Mouse (Mus musculus): ENCODE measurements around the gene Zfp729b.

The Zfp729b gene

DNA sequence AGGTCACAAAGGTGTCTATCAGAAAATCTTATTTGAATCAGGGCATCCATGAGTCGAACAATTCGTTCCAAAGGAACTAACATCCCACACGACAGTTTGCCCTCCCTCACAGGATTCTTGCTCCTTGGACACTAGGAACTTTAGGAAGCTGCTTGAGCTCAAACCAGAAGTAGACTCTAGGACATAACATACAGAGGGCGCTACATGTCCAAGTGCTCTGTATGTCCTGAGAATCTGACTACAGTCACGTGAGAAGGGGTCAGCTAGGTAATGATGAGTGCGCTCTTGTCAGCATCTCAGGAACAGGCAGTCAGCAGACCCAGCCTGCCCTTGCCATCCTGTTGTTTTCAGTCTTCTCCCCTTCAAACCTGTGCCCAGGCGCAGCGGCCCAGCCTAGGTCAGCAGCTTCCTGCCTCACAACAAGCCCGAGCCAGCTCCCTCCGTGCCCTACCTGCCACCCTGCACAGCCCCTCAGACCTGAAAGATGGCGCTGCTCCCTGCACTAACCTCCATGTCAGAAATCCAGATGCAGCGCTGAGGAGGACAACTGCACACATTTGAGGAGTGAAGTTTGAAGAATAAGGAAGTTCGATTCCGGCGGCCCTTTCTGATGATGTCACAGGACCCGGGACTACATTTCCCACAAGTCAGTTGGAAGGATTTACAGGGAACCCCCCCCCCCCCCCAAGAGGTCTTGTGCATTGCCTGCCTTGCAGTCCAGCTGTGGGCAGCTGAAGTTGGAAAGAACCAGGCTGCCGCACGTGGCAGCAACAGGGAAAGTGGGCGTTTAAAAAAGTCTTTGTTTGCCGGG is at the start of gene Zfp729b:
TSS of gene Zfp729b (minus strand) at position 642 of the 811 bp plus-strand sequence.
- in situ Hi-C loops (cut with MseI, MboI), result no loop called here

DNA sequence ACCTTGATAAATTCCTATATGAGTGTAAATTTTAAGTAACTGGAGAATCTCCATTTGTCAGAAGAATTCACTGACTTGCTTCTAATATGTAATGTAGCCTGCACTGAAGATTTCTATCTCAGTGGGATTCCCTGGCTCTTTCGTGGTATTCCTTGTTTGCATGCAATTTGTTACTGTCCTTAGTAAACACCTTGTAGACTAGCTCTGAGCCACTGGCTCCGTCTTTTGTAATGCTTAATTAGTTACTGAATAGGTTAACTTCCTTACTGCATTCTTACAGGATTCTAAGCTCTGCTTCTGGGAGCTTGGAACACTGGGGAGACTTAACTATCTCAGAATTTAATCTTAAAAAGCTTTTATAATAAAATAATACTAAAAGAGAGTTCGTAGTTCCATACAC is 43.0 kb upstream of the Zfp729b start:
- in situ Hi-C loops (cut with MseI, MboI), result loop anchor here in 1 of 2 experiments (25.0 kb wide), 1 partner anchor 185 kb away; the partner anchor contains the start of gene Gm10037

DNA sequence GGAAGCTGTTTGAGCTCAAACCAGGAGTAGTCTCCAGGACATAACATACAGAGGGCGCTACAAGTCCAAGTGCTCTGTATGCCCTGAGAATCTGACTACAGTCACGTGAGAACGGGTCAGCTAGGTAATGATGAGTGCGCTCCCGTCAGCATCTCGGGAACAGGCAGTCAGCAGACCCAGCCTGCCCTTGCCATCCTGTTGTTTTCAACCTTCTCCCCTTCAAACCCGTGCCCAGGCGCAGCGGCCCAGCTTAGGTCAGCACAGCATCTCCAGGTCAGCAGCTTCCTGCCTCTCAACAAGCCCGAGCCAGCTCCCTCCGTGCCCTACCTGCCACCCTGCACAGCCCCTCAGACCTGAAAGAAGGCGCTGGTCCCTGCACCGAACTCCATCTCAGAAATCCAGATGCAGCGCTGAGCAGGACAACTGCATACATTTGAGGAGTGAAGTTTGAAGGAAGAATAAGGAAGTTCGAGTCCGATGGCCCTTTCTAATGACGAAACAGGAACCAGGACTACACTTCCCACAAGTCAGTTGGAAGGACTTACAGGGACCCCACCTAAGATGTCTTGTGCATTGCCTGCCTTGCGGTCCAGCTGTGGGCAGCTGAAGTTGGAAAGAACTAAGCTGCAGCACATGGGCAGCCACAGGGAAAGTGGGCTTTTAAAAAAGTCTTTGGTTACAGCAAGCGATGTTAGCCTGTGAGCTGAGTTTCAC is 27.9 kb upstream of the Zfp729b start, which contains the start of the genes Gm49345 and Zfp729a:
TSS of gene Gm49345 (minus strand) at position 476 of the 714 bp plus-strand sequence.
TSS of gene Zfp729a (minus strand) at position 498 of the 714 bp plus-strand sequence.
- in situ Hi-C loops (cut with MseI, MboI), result no loop called here

DNA sequence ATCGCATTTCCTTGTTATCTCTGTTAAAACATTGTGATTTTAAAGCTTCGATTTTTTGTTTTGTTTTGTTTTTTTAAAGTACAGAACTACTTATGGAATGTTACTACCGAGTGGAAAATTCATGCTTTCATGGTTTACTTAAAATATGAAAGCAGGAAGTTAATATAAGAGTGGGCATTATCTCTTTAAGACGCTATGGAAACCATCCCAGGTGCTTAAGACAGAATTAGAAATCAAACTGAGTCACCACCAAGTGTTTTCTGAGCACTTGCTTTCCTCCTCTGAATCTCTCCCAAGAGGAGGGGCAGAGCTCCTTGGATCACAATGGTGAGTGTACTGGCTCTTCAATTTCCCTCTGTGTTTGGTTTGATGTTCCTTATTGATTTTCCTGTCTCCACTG is 601 bp upstream of the Zfp729b start:
- in situ Hi-C loops (cut with MseI, MboI), result no loop called here

DNA sequence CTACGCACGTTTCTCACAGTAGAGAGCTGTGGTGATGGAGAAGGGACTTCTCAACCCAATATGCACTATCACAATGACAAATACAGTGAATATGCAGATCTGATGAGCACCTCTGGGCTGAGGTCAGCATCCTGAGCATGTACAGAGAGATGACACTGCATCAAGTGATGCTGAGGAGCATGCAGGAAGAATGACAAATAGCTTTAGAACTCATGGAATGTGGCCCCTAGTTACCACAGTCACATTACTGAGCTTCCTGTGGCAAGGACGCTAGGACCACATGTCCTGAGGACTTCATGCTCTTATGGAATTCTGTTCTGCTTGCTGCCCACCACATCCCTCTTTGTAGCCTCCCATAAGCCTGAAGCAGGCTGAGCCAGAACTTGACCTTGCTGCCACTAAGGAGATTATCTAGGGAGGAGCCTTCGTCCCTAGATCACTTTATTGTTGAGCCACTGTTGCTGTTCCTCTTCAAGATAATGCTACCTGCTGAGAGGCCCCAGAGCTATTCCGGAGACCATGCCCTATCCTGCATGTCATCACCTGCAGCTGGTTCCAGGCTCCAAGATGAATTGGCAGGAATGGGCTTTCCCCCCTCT is 36.8 kb downstream of the Zfp729b start:
- in situ Hi-C loops (cut with MseI, MboI), result no loop called here

DNA sequence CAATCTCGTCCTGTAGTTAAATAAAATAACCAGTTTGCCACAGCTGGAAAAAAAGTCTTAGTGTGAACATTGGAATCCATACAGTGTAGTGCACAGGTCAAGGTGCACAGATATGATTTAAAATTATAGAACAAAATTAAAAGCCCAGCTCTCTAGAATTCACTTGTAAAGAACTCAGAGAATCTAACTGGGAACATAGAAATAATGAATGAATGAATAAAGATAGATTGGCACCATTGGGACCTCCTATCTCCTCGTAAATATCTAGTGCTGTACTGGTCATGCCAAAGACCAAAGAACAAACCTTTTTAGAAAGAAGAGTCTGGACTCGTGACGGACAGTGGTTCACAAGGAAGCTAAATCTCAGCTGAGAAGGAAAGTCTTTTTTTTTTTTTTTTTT is 55.8 kb downstream of the Zfp729b start, which contains the start of gene Zfp748:
TSS of gene Zfp748 (minus strand) at position 101 of the 400 bp plus-strand sequence.
- in situ Hi-C loops (cut with MseI, MboI), result no loop called here

DNA sequence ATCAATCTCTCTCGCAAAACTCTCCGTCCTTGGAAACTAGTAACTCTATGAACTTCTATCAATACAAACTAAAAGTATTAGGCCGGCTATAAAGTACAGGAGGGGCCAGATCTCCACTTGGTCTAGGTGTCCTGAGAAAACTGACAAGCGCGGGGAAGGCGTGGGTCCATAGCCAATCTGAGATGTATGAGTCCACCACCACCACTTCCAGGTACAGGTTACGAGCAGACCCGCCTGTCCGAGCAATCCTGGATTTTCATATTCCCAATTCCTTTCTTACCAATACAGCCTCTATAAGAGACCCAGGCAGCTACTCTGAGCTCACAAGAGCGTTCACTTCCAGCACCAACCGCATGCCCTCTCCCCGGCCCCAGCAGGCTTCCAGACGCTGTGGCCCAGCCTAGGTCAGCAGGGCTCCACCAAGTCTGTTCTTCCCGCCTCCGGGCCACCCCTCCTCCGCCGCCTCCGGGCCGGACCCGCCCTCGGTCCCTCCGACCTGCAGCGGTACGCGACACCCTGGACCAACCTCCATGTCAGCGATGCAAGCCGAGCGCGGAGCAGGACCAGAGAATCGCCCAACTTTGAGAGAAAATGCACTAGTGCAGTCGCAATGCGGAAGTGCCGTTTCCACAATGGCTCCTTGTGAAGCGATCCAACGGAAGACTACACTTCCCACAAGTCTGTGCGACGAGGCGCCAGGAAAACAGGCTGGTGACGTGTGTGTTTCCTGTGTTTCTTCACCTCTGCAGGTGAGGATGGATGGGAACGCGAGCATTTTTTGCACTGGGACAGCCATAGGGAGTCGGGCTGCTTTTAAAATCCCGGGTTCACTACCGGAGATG is 56.8 kb downstream of the Zfp729b start:
- in situ Hi-C loops (cut with MseI, MboI), result no loop called here

DNA sequence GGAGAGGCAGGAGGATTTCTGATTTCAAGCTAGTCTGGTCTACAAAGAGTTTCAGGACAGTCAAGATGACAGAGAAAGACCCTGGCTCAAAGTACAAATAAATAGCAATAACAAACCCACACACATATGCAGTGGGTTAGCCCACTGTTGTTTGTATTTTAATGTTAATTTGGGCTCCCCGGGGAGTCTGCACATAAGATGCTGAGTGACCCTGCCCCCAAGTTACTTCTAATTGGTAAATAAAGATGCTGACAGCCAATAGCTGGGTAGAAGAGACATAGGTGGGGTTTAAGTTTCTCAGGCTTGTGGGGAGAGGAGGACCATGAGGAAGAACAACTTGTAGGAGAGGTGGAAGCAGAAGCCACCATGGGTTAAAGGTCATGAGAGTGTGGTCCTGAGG is 63.6 kb downstream of the Zfp729b start:
- in situ Hi-C loops (cut with MseI, MboI), result no loop called here
